Mouse (Mus musculus) liver, embryonic 14.5 days (tissue): ENCODE data around the gene Mad1l1. TPM values are rescaled to one million over a fixed set of nuclear protein-coding genes. Genes with fewer than 3 reads are reported as not detected.

Experiments used
- ATAC-seq: fragments of 200-750 bp; cut with Nextera tagmentation; 2 replicates; pipeline ENCODE4 v1.8.0; 2017; ENCODE audit warnings: moderate number of reproducible peaks, mild to moderate bottlenecking, moderate library complexity; ENCODE audit not compliant: insufficient read depth
- DNase-seq, 3 experiments: peaks; one replicate each; pipeline ENCODE4 v3.0.0-alpha.2; 2012 to 2013; ENCODE audit warnings: low read depth in 3 of 3, low spot score in 3 of 3
- H3K27ac ChIP-seq: fragments of 300-500 bp; sonication (generic); 2 replicates; pipeline ENCODE4 v1.5.1; 2014; ENCODE audit warnings: moderate library complexity, mild to moderate bottlenecking, control low read depth, inconsistent platforms
- H3K27me3 ChIP-seq: fragments of 300-500 bp; sonication (generic); 2 replicates; pipeline ENCODE4 v1.6.1; 2014; ENCODE audit warnings: mild to moderate bottlenecking, low read length, moderate library complexity; ENCODE audit not compliant: control insufficient read depth, insufficient read depth
- H3K36me3 ChIP-seq: fragments of 300-500 bp; sonication (generic); replicated peaks from 2 replicates; pipeline ENCODE4 v1.6.1; 2014; ENCODE audit warnings: low read depth; ENCODE audit not compliant: control insufficient read depth, insufficient read depth
- H3K4me1 ChIP-seq, 2 experiments: fragments of 200-500 bp in 1 of 2; fragments of 300-500 bp in 1 of 2; sonication (generic) in 1 of 2; replicated peaks; 2 replicates each; pipeline ENCODE4 v1.6.1; 2012 to 2014; ENCODE audit warnings: antibody characterized with exemption in 1 of 2, inconsistent platforms in 1 of 2, low read length in 1 of 2; ENCODE audit not compliant: control insufficient read depth in 2 of 2, insufficient read depth in 2 of 2
- H3K4me2 ChIP-seq: fragments of 300-500 bp; sonication (generic); 2 replicates; pipeline ENCODE4 v1.6.1; 2014; ENCODE audit warnings: low read depth, mild to moderate bottlenecking, control low read depth, moderate library complexity
- H3K4me3 ChIP-seq, 2 experiments: fragments of 200-500 bp in 1 of 2; fragments of 300-500 bp in 1 of 2; sonication (generic) in 1 of 2; 2 replicates each; pipeline ENCODE4 v1.5.1; 2012 to 2014; ENCODE audit warnings: low read depth in 2 of 2, low read length in 2 of 2, mild to moderate bottlenecking in 2 of 2, control low read depth in 1 of 2, inconsistent platforms in 1 of 2, moderate library complexity in 1 of 2; ENCODE audit not compliant: insufficient read depth in 1 of 2
- H3K9ac ChIP-seq: fragments of 300-500 bp; sonication (generic); replicated peaks from 2 replicates; pipeline ENCODE4 v1.6.1; 2014; ENCODE audit warnings: mild to moderate bottlenecking, control low read depth, moderate library complexity
- H3K9me3 ChIP-seq: fragments of 300-500 bp; sonication (generic); 2 replicates; pipeline ENCODE4 v1.6.1; 2016; ENCODE audit warnings: low read length, mixed read lengths; ENCODE audit not compliant: control insufficient read depth
- CTCF ChIP-seq: IDR thresholded peaks from 2 replicates; pipeline ENCODE4 v1.5.1; 2016; ENCODE audit warnings: antibody characterized with exemption, low read depth, control low read depth
- EP300 ChIP-seq: IDR thresholded peaks from 2 replicates; pipeline ENCODE4 v1.6.1; 2016; ENCODE audit warnings: antibody characterized with exemption, low read depth
- WGBS: fragments of 180-500 bp; shearing (Covaris S2); extraction: QIAGEN DNeasy Blood & Tissue Kit; methylation state at CpG from one replicate; pipeline ENCODE4 v1.1.7; 2014; ENCODE audit not compliant: insufficient replicate concordance; 5-methylcytosine and 5-hydroxymethylcytosine counted together
- polyA plus RNA-seq, 2 experiments: library from polyadenylated mRNA; depleted of rRNA in 1 of 2; stranded (reverse) in 1 of 2; unstranded in 1 of 2; fragments of >200 nt; fragmentation: Nextera tagmentation in 1 of 2; extraction: Ambion mirVana in 1 of 2; gene quantifications; 2 replicates each; pipeline versions ENCODE4 v1.2.1 to v1.2.3; 2012 to 2014

Mad1l1 gene
- polyA plus RNA-seq, 2 experiments = 15.5 to 16.9 TPM

GRCm38 (mm10) chr5:140016896-140017295 lies 304.5 kb downstream of the Mad1l1 start:
- Histone ChIP-seq H3K9ac (no peak overlapping the region), H3K4me1 (peaks cover 13 to 19% of the 10 kb centered on the region in 2 experiments), H3K27me3 (no peaks in the 10 kb centered on the region), H3K27ac (no peak overlapping the region), H3K4me3 (no peak overlapping the region), H3K36me3 (no peaks in the 10 kb centered on the region), H3K9me3 (no peaks in the 10 kb centered on the region), H3K4me2 (no peak overlapping the region)
- no peak for DNase-seq
- no peak for TF ChIP-seq CTCF
- no peak for TF ChIP-seq EP300
- 88% methylated on average over 1 of the region's 1 CpGs for WGBS
- no peak for ATAC-seq

- 87% methylated on average over 5 of the region's 5 CpGs for WGBS
- no peak overlapping the region for H3K4me2 ChIP-seq
- no peaks in the 10 kb centered on the region for H3K27me3 ChIP-seq
- H3K36me3 ChIP-seq = no peaks in the 10 kb centered on the region
- H3K4me3 ChIP-seq = no peak overlapping the region
- no peak for TF ChIP-seq EP300
- no peak for TF ChIP-seq CTCF
- ATAC-seq (no peak), DNase-seq (no peak)
- peaks cover 13 to 19% of the 10 kb centered on the region in 2 experiments for H3K4me1 ChIP-seq
- peak overlapping the region; percentile 87 for H3K27ac ChIP-seq
- no peak overlapping the region for H3K9ac ChIP-seq
- no peaks in the 10 kb centered on the region for H3K9me3 ChIP-seq
Measured at GRCm38 (mm10) chr5:140013652-140014051, 307.7 kb downstream of the Mad1l1 start.

DNA sequence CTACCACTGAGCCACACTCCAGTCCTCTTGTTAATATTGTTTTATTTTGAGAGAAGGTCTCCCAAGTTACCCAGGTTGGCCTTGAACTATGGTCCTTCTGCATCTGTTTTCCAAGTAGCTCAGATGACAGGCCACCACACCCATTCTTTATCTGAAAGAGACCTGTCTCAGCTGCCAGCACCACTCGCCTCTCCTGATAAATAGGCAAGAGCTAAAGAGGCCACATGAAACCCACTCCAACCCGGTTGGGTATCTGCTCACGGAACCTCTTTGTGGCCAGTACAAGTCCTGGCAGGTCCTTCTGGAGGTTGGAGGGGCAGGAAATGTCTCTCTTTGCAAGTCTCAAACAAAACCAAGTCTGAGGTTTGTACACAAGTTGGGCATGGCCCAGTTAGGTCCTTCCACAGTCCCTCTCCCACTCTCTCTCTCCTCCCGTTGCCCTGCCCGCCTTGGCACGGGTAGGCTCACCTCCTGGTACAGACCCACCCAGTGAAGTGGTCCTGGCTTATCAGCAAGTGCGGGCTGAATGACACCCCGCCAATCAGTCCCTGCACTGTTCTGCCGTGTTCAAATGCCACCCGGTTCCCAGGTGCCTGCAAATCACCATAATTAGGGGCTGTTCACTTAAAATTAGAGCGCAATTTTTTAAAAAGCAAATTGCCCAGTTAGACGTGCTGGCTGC lies 308.9 kb downstream of the Mad1l1 start:
- Histone ChIP-seq H3K36me3 (no peaks in the 10 kb centered on the region), H3K9me3 (no peaks in the 10 kb centered on the region), H3K27ac (peak overlapping the region; percentile 87), H3K9ac (peak overlapping the region; percentile 43; the same call in 1 of the 2 replicates), H3K4me1 (peaks cover 13 to 19% of the 10 kb centered on the region in 2 experiments), H3K27me3 (no peaks in the 10 kb centered on the region), H3K4me3 (no peak overlapping the region), H3K4me2 (peak overlapping the region; percentile 48)
- ATAC-seq = peak; percentile 94
- TF ChIP-seq CTCF (no peak), EP300 (peak; percentile 66)
- DNase-seq = peak; percentile 66 to 72 (median 68)
- 36% methylated on average over 12 of the region's 12 CpGs for WGBS

- ATAC-seq (no peak), DNase-seq (no peak)
- Histone ChIP-seq H3K9ac (no peak overlapping the region), H3K27ac (no peak overlapping the region), H3K36me3 (no peaks in the 10 kb centered on the region), H3K4me2 (no peak overlapping the region), H3K9me3 (no peaks in the 10 kb centered on the region), H3K27me3 (no peaks in the 10 kb centered on the region), H3K4me1 (peaks cover 13 to 17% of the 10 kb centered on the region in 2 experiments), H3K4me3 (no peak overlapping the region)
- 59% methylated on average over 3 of the region's 3 CpGs for WGBS
- TF ChIP-seq CTCF = no peak
- TF ChIP-seq EP300 = no peak
Measured at GRCm38 (mm10) chr5:140010405-140010804, 310.9 kb downstream of the Mad1l1 start.

- Histone ChIP-seq H3K4me2 (no peak overlapping the region), H3K4me3 (no peak overlapping the region), H3K27ac (no peak overlapping the region), H3K4me1 (peaks cover 13 to 17% of the 10 kb centered on the region in 2 experiments), H3K9me3 (no peaks in the 10 kb centered on the region), H3K36me3 (no peaks in the 10 kb centered on the region), H3K27me3 (no peaks in the 10 kb centered on the region), H3K9ac (no peak overlapping the region)
- ATAC-seq (no peak), DNase-seq (no peak)
- WGBS = 78% methylated on average over 7 of the region's 7 CpGs
- TF ChIP-seq EP300 = no peak
- no peak for TF ChIP-seq CTCF
Measured at GRCm38 (mm10) chr5:140009083-140009655, 312.2 kb downstream of the Mad1l1 start.
